Mouse (Mus musculus) T-helper 17 cell (primary cell): ENCODE measurements around the gene Slc5a10.

ENCODE experiments used
- in situ Hi-C, 2 experiments: fragments of 300-600 bp; cut with MboI, MseI; formaldehyde crosslinking; loops; 1 replicate in 1 of 2; 2 replicates in 1 of 2; pipeline ENCODE4 v1.15.1; 2025; ENCODE audit warnings: high pct_unique_total_duplicates in 2 of 2

The Slc5a10 gene

DNA sequence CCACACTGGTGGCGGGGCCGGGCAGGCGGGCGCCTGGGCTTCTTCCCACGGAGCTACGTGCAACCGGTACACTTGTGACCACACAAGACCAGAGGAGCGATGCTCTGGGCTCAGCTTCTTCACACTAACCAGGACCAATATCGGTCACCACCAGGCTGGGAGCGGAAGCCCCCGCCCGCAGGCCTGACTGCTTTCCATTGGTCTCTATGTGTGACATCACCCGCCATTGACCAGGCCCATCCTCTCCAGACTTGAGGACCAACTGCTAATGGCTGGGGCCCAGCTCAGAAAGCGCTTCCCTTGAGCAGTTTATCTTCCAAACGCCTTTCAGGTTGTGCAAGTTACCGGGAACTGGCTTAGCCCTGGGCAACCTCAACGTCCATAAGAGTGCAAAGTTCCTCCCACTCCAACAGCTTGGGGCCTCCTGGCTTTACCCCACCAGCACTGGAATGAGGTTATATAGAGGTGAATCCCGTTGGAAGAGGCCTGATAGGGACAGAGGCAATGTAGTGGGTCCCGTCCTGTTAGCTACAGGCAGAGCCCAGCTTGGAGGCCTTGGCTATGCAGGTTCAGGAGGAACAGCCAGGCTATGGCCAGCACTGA is 48.7 kb downstream of the Slc5a10 start:
- in situ Hi-C loops, result no loop called here

DNA sequence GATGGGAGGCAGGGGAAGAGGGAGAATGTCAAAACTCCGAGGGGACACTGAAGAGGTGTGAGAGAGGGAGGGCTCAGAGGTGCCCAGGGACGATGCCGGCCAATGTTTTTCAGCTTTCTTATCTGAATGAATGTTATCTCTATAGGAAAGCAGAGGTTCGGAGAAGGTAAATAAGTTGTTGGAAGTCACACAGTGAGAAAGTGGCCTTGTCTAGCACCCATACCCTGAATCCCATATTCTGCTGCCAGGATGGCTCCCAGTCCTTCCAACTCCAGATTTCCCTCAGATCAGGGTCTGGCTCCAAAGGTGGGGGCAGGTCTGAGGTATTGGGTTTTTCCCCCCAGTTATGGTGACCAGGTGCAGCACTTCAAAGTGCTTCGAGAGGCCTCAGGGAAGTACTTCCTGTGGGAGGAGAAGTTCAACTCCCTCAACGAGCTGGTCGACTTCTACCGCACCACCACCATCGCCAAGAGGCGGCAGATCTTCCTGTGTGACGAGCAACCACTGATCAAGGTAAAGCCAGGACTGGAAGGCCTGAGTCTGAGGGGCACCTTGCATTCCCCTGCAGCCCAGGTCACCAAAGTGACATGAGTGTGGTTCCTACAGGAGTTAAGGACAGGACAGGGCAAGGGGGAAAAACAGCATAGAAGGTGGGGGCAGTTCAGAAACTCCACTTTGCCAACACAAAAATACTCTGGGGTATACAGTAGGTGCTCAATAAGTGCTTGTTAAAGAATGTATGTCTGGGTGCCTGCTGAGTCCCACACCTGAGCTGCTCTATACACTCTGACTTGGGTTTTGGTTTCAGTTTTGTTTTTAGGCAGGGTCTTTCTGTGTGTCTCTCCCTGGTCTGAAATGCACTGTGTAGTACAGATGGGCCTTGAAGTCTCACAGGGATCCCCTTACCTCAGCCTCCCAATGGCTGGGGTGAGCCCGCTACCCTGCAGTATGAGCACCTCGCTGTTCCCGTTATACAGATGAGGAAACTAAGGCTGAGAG is 50.8 kb downstream of the Slc5a10 start:
- in situ Hi-C loops, result loop anchor here (5.0 kb wide), 1 partner anchor 48 kb away; no protein-coding TSS in a partner anchor

DNA sequence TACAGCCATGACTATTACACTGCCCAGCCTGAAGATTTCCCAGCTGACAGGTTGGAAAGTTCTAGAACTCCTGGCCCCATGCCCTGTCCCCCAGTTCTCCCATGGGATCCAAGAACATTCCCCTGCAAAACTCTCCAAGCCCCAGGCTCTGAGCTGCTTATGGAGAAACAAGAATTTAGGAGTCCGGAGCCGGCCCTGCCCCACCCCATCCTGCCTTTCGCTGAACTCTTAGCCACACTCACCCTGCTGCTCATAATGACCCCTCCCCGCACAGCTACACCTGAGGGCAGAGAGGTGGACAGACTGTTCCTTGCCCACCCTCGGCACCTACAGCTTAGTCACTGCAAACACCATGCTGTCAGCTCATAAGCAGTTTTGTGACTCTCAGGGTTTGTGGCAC is 52.8 kb downstream of the Slc5a10 start:
- in situ Hi-C loops, result loop anchor here (5.0 kb wide), 1 partner anchor 50 kb away; no protein-coding TSS in a partner anchor

- in situ Hi-C loops, result loop anchor here (5.0 kb wide), 1 partner anchor 50 kb away; no protein-coding TSS in a partner anchor
Measured at GRCm38 (mm10) chr11:61667248-61667647, 53.4 kb downstream of the Slc5a10 start.

- in situ Hi-C loops, result loop anchor here (5.0 kb wide), 1 partner anchor 51 kb away; no protein-coding TSS in a partner anchor
Measured at GRCm38 (mm10) chr11:61665991-61666799, 54.4 kb downstream of the Slc5a10 start.

GRCm38 (mm10) chr11:61665401-61665800 is 55.2 kb downstream of the Slc5a10 start:
- in situ Hi-C loops, result loop anchor here (5.0 kb wide), 1 partner anchor 52 kb away; no protein-coding TSS in a partner anchor

DNA sequence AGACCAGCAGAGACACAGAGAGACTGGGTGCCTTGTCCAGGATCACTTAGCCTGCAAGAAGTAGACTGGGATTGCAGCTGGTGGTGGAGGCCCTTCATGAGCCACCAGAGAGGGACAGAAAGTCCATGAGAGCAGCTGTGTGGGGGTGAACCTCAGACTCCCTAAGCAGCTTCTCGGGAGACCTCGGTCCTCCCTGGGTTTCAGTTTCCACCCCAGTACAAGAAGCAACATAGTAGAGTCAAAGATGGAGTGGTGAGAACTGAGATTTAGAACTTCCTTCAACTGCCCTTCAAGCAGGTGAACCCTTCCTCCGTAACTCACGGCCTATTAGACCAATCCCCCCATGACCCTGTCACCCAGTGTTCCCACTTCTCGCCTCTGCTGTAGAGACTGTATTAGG is 58.4 kb downstream of the Slc5a10 start:
- in situ Hi-C loops, result no loop called here

DNA sequence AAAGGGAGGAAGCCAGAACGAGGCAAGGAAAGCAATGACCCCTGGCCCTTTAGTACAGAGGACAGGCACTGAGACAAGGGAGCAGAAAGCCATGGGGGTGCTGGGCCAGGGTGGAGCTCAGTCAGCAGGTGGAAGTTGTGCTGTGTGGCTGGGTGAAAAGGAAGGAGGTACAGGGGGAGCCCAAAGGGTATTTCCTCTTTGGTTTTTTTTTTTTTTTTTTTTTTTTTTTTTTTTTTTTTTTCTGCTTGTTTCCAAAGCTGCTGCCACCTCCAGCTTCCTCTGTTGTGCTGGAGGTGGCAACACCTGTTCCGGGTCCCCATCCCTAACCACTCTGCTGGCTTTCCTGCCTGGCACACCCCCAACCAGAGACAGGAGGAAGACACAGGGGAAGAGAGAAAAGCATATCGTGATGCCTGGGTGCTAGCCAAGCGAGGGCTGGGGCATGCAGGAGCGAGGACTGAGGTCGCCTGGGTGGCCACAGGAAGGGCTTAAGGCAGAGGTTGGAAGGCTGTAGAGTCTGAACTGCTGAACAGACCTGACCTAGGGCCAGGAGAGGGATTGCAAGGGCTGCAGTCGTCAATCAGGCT is 59.7 kb downstream of the Slc5a10 start:
- in situ Hi-C loops, result no loop called here

GRCm38 (mm10) chr11:61660001-61660400 is 60.6 kb downstream of the Slc5a10 start:
- in situ Hi-C loops, result no loop called here

GRCm38 (mm10) chr11:61659011-61659858 is 61.4 kb downstream of the Slc5a10 start:
- in situ Hi-C loops, result no loop called here

- in situ Hi-C loops, result no loop called here
Measured at GRCm38 (mm10) chr11:61658360-61658922, 62.2 kb downstream of the Slc5a10 start.

DNA sequence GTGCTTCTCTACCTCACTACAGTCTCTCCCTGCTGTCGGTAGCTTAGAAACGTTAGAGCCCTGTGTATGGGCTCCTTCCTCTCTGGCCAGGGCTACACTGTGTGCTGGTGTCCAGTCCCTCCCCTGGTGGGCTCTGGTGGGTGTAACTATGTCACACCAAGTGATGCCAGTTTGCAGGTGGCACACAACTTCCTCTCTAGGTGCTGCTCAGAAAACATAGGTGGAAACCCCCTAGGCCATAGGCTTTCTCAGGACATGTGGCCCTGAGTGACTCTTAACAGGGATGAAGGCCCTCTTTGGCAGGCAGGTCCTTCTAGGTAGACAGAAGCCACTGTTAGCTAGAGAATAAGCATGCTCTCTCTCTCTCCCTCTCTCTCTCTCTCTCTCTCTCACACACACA is 63.2 kb downstream of the Slc5a10 start:
- in situ Hi-C loops, result no loop called here

DNA sequence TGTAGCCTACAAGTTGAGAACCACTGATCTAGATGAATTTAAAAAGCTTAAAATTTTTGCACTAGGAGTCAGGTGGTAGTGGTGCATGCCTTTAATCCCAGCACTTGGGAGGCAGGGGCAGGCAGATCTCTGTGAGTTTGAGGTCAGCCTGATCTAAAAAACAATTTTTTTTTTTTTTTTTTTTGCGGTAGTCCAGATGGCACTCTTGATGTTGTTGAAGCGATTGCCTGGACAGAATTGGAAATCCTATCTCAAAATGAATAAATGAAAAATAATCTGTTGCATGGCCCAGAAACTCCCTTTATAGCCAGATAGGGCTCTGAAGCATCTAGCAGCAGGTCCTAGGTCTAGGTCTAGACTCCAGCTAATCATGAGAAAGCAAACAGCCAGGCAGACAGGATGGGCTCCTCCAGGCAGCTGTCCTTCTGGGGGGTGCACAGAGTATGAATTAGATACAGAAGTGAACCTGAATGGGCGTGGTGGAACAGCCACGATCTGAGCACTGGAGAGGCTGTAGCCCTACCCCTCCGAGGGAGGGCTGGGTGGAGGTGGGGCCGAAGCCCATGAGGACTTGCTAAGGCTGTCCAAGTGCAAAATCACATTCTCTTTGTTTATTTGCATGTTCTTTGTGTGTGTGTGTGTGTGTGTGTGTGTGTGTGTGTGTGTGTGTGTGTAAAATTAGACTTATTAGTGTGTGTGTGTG is 64.3 kb downstream of the Slc5a10 start:
- in situ Hi-C loops, result no loop called here

- in situ Hi-C loops, result no loop called here
Measured at GRCm38 (mm10) chr11:61655649-61656048, 65.0 kb downstream of the Slc5a10 start.

DNA sequence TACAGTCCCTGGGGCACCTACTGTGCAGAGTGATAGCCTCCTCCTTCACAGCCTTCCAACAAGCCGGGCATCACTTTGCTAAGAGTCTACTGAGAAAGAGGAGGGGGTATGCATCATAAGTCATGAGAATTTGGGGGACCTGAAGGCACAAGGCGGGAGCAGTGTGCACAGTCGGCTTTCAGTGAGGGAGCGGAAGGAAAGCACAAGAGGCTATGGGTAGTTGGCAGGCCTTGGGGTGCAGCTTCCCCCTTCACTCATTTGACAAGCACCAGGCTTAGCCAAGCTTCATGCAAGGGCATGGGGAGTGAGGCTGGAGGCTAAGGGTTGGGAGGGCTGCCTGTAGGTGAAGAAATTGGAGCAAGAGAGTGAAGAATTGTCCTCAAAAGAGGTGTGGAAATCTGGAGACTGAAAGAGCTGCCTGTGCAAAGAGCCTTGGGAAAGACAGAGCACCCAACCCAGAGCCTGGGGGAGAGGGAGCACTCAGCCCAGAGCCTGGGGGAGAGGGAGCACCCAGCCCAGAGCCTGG is 65.8 kb downstream of the Slc5a10 start:
- in situ Hi-C loops, result no loop called here

DNA sequence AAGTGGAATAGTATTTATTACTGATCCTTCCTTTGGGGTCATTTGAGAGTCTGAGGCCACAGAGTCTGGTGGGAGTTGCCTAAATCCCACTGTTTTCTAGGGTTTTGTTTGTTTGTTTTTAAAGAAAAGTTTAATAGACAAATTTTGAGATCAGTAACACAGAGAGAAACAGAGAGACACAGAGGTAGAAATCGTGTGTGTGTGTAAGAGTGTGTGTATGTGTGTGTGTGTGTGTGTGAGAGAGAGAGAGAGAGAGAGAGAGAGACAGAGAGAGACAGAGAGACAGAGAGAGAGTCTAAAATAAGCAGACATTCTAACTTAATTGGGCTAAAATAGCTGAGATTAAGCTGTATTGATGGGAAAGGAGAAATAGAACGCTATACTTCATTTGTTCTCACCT is 67.1 kb downstream of the Slc5a10 start:
- in situ Hi-C loops, result no loop called here

DNA sequence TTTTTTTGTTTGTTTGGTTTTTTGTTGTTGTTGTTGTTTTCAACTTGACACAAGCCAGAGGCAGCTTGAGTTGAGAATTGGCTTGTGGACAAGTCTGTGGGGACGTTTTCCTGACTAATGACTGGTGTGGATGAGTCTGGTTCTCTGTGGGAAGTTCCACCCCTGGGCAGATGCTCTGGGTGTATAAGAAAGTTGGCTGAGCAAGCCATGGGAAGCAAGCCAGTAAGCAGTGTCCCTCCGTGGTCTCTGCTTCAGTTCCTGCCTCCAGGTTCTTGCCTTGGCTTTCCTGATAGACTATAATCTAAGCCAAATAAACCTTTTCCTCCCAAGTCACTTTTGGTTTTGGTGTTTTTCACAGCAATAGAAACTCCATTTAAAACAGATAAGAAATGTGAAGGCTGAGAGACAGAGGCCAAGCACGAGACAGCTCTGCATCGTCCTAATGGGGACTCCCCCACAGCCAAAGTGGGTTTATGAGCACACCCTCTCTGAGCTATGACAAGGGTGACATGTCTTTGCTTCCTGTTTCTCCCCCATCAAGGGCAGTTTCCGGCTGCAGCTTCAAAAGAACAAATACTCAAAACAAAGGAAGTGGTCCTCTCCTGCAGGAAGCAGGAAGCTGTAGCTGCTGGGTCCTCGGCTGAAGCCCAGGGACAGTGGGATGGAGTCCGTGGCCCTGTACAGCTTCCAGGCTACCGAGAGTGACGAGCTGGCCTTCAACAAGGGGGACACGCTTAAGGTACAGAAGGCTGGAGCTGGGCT is 67.8 kb downstream of the Slc5a10 start, which contains the start of gene Grap:
Gene Grap, plus strand, starts transcription at position 580 of the 762 bp plus-strand sequence.
- in situ Hi-C loops, result no loop called here

DNA sequence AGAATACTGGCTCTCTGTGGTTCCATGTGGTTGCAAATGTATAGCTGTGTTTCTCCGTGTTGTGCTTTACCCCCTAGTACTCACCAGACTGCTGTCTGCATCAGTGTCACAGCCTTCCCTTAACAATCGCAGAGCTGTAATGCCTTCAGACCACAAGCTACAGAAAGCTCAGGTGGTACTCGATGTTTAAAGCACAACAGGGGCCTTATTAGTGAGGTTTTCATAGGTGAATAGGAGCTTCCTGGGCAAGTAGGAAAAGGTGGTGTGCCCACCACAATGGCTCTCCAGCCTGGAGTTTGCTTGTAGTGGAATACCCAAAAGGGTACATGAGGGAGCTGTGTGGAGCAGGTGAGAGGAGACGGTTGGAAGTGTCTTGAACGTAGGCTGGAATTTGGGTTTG is 68.4 kb downstream of the Slc5a10 start:
- in situ Hi-C loops, result no loop called here
